Mouse (Mus musculus) C2C12 (cell line): Measurements from ENCODE around the gene AI837181. TPM values are rescaled to one million over a fixed set of nuclear protein-coding genes. Genes with fewer than 3 reads are reported as not detected.

Experiments used
- H3K27me3 ChIP-seq: one replicate; pipeline ENCODE4 v1.6.1; 2011; ENCODE audit not compliant: control insufficient read depth, insufficient read depth, insufficient read length
- H3K36me3 ChIP-seq: one replicate; pipeline ENCODE4 v1.6.1; 2011; ENCODE audit not compliant: control insufficient read depth, insufficient read depth
- H3K4me3 ChIP-seq: one replicate; pipeline ENCODE4 v1.5.1; 2011; ENCODE audit warnings: mild to moderate bottlenecking, control low read depth; ENCODE audit not compliant: poor library complexity, insufficient read depth, severe bottlenecking
- H3K79me2 ChIP-seq: one replicate; pipeline ENCODE4 v1.6.1; 2011; ENCODE audit not compliant: control insufficient read depth, insufficient read depth
- H3K79me3 ChIP-seq: one replicate; pipeline ENCODE4 v1.6.1; 2011; ENCODE audit warnings: low read depth, control low read depth
- H3ac ChIP-seq: one replicate; pipeline ENCODE3; 2011; ENCODE audit warnings: low read depth; ENCODE audit not compliant: control insufficient read depth, insufficient read length
- CEBPB ChIP-seq: IDR thresholded peaks from one replicate; pipeline ENCODE4 v1.6.1; 2011; ENCODE audit warnings: low read depth, mild to moderate bottlenecking, control low read depth, moderate library complexity
- CTCF ChIP-seq: IDR thresholded peaks from one replicate; pipeline ENCODE4 v1.5.1; 2011; ENCODE audit not compliant: control insufficient read depth, insufficient read depth, insufficient read length
- FOSL1 ChIP-seq: IDR thresholded peaks from one replicate; pipeline ENCODE4 v1.8.0; 2011; ENCODE audit warnings: mild to moderate bottlenecking, low read length; ENCODE audit not compliant: poor library complexity, insufficient read depth, severe bottlenecking
- MAX ChIP-seq: IDR thresholded peaks from one replicate; pipeline ENCODE4 v1.6.1; 2011; ENCODE audit warnings: mild to moderate bottlenecking, control low read depth
- MYOD1 ChIP-seq: IDR thresholded peaks from one replicate; pipeline ENCODE4 v1.6.1; 2011; ENCODE audit warnings: low read depth; ENCODE audit not compliant: control insufficient read depth, insufficient read length
- MYOG ChIP-seq: IDR thresholded peaks from one replicate; pipeline ENCODE4 v1.6.1; 2011; ENCODE audit not compliant: control insufficient read depth, insufficient read length; ENCODE audit errors: extremely low read depth
- USF1 ChIP-seq: IDR thresholded peaks from one replicate; pipeline ENCODE4 v1.6.1; 2011; ENCODE audit warnings: low read depth, mild to moderate bottlenecking, control low read depth, moderate library complexity
- polyA plus RNA-seq: library from polyadenylated mRNA; unstranded; fragments of >200 nt; fragmentation: generic; extraction: Trizol; gene quantifications from one replicate; pipeline ENCODE4 v1.2.1, GENCODE M21; 2012; ENCODE audit warnings: missing spikeins

AI837181 gene
- polyA plus RNA-seq, 1 experiment, result 90.3 TPM

DNA sequence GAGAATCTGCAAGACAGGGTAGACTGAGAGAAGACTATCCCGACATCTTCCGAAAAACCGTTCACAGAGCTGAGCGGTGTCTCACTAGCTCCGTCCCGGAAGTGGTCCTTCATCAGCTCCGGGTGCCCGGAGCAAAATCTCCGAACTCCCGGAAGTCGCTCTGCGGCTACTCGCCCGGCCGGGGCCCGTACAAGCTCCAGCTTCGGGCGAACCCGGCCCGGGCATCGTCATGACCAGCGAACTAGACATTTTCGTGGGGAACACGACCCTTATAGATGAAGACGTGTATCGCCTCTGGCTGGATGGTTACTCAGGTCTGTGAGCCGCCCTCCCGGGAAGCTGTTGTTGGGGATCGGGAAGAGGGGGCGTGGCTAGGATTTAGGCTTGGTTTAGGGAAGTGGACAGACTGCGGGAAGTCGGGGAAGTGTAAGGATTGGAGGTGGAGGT, 35.5 kb downstream of the AI837181 start, which contains the start of gene Fibp:
TSS of gene Fibp (plus strand) at position 151 of the 447 bp plus-strand sequence.
- Histone ChIP-seq H3K4me3 (peak within 1 kb of the TSS; percentile 59), H3K36me3 (peaks cover 48% of the 10 kb centered on the region), H3ac (peak within 1 kb of the TSS; percentile 62), H3K79me2 (peaks cover 37% of the 10 kb centered on the region), H3K27me3 (no peaks in the 10 kb centered on the region), H3K79me3 (peaks cover 11% of the 10 kb centered on the region)
- TF ChIP-seq MAX (peak; percentile 35), MYOD1 (no peak)

DNA sequence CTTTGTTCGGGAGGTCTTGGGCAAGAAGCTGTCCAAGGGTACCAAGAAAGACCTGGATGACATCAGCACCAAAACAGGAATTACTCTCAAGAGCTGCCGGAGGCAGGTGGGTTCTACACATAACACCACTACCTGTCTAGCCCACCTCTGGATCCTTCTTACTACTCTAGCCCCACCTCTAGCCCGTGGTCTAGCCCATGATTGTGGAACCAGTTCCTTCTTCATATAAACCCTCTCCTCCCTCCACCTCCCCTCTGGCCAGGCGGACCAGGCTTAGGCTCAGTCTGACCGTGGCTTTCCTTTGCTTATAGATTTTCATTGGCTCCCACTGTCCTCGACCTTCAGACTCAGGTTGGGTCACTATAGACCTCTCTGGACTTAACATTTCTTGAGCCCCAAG, 36.5 kb downstream of the AI837181 start:
- H3K27me3 ChIP-seq, result no peaks in the 10 kb centered on the region
- peaks cover 28% of the 10 kb centered on the region for H3K79me2 ChIP-seq
- H3ac ChIP-seq, result peak overlapping the region; percentile 9
- peak overlapping the region; percentile 59 for H3K4me3 ChIP-seq
- H3K79me3 ChIP-seq, result peaks cover 7% of the 10 kb centered on the region
- TF ChIP-seq MYOD1, result no peak
- TF ChIP-seq USF1, result no peak
- no peak for TF ChIP-seq CEBPB
- no peak for TF ChIP-seq FOSL1
- TF ChIP-seq MAX, result no peak
- no peak for TF ChIP-seq CTCF
- TF ChIP-seq MYOG, result no peak
- peaks cover 48% of the 10 kb centered on the region for H3K36me3 ChIP-seq

DNA sequence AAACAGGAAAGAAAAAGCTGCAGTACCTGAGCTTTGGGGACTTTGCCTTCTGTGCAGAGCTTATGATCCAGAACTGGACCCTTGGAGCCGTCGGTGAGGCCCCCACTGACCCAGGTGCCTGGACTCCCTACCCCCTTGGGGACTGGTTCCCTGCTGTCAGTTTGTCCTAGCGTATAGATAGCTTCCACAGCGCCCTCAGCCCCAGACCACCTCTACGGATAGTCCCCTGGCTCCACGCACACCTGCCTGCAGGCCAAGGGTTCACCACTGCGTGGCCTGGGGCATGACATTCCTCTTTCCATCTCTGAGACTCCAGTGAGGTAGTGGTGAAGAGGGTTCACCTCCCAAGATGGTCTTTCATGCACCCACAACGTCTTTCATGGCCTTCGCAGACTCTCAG, 38.3 kb downstream of the AI837181 start:
- Histone ChIP-seq H3K4me3 (no peak overlapping the region), H3ac (no peak overlapping the region), H3K27me3 (no peaks in the 10 kb centered on the region), H3K79me3 (peaks cover 7% of the 10 kb centered on the region), H3K36me3 (peaks cover 54% of the 10 kb centered on the region), H3K79me2 (peaks cover 22% of the 10 kb centered on the region)
- no peak for TF ChIP-seq CTCF
- TF ChIP-seq MYOD1, result no peak
- no peak for TF ChIP-seq USF1
- no peak for TF ChIP-seq FOSL1
- TF ChIP-seq MAX, result no peak
- no peak for TF ChIP-seq MYOG
- TF ChIP-seq CEBPB, result no peak

DNA sequence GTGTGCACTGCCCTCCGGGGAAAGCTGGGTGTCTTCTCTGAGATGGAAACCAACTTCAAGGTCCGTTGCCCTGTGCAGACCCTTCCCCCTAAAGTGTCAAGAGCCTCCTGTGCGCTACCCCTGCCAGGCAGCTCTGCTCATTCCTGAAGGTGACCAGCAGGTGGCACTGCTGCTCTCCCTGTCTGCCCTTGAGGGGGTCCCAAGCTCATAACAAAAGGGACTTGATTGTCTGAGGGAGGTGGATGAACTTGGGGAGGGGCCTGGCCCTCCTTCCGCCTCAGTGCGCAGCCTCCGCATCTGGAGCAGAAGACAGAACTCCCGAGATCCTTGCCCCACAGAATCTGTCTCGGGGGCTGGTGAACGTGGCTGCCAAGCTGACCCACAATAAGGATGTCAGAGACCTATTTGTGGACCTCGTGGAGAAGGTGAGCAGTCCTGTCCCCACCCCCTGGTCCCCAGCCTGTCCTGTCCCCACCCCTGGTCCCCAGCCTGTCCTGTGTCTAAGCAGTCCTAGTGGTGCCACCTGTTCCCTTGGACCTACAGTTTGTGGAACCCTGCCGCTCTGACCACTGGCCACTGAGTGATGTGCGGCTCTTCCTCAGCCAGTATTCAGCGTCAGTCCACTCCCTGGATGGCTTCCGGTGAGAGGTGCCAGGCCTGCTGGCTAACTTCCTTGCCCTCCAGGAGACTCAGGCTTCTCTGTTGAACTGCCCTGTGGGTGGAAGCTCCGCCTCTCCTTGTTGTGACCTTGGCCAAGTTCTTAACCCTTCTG, 39.0 kb downstream of the AI837181 start:
- no peak for TF ChIP-seq MYOG
- TF ChIP-seq CTCF, result peak; percentile 78
- TF ChIP-seq MAX, result no peak
- Histone ChIP-seq H3K79me3 (peaks cover 7% of the 10 kb centered on the region), H3ac (no peak overlapping the region), H3K4me3 (no peak overlapping the region), H3K36me3 (peaks cover 54% of the 10 kb centered on the region), H3K27me3 (no peaks in the 10 kb centered on the region), H3K79me2 (peaks cover 22% of the 10 kb centered on the region)

DNA sequence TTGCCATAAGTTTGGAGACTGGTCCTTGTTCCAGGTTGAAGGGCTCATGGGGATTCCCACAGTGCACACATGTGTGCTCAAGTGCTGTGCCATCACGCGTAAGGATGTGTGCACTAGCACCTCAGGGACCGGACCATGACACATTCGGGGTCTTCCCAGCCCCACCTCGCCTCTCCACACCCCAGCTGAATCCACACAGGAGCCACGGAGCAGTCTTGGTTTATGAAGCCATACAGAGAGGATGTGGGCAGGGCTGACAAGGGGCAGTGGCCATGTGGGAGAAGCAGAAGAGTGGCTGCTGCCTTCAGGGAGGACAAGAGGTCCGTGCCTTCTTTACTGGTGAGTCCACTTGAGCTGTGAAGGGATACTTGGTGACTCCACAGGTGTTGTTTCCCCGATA, 40.1 kb downstream of the AI837181 start:
- peaks cover 7% of the 10 kb centered on the region for H3K79me3 ChIP-seq
- peaks cover 22% of the 10 kb centered on the region for H3K79me2 ChIP-seq
- TF ChIP-seq CTCF (no peak), CEBPB (no peak), MYOG (no peak), FOSL1 (no peak), MYOD1 (no peak), USF1 (no peak), MAX (no peak)
- no peak overlapping the region for H3K4me3 ChIP-seq
- peaks cover 54% of the 10 kb centered on the region for H3K36me3 ChIP-seq
- no peak overlapping the region for H3ac ChIP-seq
- H3K27me3 ChIP-seq, result no peaks in the 10 kb centered on the region
